Mouse (Mus musculus): ENCODE results near the gene Tent5b. TPM values are rescaled to one million over a fixed set of nuclear protein-coding genes. Genes with fewer than 3 reads are reported as not detected.

The Tent5b gene
- total RNA-seq (2021) = 1 to 10 TPM; 1.9 to 3.1 TPM

DNA sequence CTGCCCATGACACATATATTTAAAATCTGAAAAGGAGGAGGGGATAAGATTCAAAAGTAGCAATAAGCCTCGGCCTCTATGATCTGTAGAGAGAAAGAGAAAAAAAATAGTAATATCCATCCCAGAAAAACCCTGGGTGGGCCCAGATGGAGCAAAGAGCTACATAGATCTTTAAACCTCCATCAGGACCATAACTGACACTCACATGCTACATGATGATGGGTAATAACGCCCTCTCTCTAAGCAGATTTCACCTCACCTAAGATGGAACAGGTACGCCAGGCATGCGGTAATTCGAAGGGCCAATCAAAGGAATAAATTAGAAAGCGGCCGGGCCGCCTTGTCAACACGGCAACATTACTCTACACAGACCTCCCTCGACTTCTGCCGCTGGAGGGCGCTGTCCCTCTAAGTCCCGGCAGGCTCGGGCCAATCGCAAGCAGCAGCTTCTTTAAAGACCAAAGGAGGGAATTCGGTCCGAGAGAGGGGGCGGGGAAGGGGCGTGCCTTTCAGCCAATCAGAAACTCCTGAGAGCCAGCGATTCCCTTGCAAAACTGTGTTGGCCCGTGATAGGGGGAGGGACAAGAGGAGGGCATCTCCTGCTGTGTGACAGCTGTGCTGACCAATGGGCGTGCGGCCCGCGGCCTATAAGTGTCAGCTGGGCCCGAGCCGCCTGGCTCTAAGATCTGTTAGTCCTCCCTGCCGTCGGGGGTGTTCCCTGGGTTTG is at the start of gene Tent5b:
Gene Tent5b (plus strand): TSS at position 675 of the 727 bp plus-strand sequence.
- DNase-seq = peak; percentile 99

DNA sequence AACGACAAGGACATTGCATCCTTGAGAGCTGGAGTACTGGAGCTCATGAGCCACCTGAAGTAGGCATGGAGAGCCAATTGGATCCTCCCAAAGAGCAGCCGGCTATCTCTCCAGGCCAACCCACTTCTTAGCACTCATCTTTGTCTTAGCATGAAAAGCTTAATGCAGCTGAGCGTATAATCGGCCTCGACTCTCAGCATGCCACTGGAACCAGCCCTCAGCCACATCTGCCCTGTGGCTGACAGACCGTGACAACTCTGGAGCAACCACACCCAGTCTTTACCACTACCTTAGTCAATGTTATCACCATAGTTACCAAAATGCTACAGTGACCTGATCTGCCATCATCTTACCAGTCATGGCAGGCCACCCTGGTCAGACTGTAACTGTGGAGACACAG is 48.4 kb upstream of the Tent5b start:
- no peak for DNase-seq

DNA sequence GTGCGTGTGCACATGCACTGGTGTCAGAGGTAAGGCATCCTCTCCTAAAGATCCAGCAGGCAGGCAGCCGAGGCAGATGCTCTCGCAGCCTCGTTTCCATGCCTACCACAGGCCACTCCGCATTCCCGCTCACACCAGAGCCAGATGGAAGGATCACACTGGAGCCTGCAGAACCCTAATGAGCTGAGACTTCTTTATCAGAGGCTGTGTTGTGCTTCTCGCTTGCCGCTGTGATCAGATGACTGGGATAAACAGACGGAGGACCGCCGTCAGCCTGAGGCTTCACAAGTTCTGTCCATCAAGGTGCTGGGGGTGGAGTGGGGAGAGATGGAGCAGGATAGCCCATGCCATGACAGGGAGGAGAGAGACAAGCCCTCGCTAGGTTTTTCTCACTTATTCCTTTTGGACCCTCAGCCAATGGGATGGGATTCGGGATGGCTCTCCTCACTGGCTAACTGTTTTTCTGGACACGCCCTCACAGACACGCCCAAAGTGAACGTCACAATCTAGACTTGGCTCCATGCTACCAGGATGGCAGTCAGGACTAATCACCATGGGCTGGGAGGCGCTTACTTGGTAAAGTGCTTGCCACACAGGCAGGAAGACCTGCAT is 47.3 kb upstream of the Tent5b start:
- DNase-seq = no peak

DNA sequence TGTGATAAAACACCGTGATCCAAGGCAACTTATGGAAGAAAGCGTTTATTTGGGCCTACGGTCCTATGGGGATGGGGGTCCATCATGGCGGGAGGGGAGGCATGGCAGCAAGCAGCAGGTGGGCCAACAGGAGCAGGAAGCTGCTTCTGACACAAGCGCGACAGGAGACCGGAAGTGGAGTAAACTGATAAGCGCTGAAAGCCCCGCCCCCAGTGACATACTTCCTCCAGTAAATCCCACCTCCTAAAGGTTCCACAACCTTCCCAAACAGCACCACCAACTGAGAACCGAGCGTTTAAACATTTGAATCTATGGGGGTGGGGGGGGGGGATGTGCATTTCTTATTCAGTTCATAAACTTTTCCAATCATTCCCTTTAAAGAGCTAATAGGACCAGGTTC is 44.0 kb upstream of the Tent5b start:
- DNase-seq = no peak

DNA sequence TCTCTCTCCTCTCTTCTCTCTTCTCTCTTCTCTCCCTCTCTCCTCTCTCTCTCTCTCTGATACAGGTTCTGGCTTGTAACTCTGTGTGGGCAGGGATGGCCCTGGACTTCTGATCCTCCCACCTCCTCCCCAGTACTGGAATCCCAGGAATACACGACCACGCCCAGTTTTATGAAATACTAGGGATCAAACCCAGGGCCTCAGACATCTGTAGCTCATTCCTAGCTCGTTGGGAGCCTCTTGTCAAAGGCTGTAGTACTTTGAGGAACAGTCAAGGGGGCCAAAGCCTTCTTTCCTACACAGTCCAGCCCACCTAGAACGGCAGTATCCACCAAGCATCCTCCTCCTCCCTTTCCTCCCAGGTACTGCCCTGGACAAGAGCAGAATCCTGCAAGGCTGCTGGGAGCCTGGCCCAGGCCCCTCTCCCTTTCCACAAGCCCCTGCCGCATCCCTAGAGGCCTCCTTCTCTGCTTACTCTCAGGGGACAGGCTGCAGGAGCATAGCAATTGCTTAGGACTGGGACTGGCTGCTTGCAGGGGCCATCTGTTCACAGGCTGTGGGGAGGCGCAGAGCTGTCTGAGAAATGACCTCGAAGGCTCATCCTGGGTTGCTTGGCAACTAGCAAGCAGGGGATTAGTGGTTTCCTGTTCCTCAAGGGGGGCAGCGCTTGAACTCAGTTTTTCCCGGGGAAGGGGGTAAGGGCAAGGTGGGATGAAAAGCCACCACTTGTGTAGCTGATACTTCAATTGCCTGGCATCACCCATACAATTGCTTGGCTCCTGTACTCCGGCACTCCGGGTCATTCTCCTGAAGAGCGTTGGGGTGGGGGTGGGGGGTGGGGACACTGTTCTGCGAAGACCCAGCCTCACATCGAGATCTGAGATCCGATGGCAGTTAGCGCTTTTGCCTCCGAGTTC is 40.2 kb upstream of the Tent5b start:
- DNase-seq = peak; percentile 40

DNA sequence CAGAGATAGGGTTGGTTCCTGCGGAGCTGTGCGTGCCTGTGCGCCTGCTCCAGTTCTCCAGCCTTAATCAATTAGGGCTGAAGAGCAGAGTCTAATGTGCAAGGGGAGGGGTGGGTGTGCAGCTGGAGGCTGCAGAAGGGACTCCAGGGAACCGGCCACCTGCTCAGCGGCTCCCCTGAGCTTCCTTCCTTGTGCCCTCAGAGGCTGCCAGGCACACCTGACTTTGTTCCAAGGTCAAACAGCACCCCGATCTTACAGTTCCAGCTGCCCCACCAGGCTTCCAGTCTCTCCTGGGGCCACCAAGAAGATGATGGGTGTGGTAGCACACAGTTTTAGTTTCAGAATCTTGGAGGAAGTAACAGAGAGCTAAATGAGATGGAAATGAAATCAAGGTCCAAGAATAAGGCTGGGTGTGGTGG is 39.5 kb upstream of the Tent5b start:
- DNase-seq = no peak

DNA sequence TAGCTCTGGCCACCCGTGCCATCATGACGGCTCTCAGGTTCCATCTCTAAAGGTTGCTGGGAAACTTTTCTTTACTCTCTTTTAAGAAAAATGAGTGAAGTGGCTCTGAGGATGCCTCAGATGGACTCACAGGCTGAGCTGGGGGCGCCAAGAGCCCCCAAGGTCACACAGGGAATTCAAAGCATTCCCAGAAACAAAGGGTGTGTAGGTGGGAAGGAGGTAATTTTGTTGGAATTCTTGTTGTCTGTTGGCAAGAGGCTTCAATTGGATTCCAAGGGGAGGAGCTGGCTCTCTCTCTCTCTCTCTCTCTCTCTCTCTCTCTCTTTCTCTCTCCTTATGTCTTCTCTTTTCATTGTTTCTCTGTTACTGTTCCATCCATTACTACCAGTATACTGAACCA is 37.7 kb upstream of the Tent5b start:
- no peak for DNase-seq

DNA sequence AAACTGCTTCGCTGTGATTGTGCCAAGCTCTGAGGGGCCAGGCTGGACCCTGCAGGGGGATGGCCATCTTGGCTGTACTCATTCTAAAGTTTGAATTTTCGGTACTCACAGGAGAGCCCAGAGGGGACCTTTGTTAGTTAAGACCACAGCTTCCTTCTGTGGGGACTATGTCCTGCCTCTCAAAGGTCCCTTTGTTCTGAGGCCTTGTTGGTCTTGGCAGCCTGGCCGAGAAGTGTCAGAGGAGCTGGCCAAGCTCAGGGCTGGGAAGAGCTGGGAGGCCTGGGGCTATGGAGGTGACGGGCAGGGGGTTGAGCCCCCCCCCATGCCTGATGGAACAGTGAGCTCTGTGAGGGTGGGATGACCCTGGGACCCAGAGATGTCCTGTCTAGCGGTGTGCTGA is 36.8 kb upstream of the Tent5b start:
- DNase-seq = peak; percentile 48

DNA sequence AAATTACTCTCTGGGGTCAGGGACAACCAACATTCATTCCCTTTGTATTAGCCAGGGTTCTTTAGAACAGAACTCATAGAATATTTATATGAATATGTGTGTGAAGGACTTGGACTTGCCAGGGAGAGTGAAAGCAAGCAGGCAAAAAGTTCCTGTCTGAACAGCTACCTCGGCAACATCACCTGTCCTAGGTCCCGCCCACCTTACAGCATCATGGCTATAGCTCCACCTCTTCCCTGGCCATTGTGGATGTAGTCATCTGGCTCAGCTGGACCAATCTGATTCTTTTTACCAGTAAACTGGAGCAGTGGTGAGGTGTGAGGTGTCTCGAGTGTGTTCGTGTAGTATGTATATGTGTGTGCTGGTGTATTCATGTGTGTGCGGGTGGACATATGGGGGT is 34.2 kb upstream of the Tent5b start:
- DNase-seq = no peak

DNA sequence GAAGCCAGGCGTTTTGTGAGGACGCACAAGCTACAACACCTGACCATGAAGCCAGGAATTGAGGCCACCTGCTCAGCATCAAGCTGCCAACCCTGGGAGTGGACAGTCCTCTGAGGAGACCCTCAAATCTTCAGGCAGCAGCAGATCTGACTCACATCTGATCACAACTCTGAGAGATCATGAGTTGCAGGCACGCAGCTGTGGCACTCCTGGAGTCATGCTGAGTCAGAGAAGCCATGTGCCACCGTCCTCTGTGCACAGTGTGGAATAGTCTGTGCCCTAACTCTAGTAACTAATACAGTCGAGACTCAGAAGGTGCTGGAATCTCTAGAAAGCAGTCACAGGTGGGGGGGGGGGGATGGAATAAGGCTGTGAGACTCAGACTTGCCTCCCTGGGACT is 32.6 kb upstream of the Tent5b start:
- DNase-seq = no peak

DNA sequence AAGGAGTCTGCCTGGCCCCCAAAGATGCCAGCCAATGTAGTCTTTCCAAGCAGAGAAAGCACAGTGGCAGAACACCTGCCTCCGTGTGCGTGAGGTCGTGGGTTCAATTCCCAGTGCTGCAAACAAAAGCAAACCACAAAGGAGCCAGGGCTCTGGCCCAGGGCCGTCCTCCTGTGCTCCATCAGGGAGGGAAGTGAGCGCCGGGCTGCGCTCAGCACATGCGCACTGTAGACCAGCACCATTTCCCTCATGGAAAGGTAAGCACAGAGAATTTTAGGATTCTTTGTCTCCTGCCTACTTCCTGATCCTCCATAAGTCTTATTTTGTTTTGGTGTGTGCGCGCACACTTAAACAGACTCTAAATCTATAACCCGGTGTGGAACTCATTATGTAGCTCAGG is 32.0 kb upstream of the Tent5b start:
- no peak for DNase-seq

DNA sequence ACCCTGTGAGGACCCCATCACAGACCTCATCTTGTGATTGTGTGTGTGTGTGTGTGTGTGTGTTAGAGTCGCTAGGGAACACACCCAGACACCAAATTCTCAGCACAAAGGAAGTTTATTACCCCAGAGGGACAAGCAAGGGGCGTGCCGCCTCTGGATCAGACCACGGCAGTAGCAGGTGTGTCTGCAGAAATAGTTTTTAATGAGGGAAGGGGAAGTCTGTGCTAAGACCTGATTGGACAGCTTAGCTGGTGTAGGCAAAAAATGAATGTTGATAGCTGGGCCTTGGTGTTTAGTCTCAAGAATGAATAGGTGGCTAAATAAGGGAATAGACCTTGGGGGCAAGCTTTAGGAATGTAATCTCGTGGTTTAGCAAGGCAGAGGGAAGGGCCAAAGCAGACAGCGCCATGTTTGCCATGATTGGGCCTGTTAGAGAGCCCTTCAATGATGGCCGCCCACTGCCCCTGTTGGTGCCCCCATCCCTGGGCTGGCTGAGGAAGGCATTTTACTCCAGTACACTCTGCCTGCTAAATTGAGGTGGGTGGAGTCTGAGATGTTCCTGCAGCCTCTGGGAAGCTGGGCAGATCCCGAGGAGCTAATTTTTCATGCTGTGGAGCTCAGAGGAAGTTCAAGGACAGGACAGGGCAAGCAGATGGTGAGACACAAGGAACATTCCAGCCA is 31.1 kb upstream of the Tent5b start:
- DNase-seq = no peak

DNA sequence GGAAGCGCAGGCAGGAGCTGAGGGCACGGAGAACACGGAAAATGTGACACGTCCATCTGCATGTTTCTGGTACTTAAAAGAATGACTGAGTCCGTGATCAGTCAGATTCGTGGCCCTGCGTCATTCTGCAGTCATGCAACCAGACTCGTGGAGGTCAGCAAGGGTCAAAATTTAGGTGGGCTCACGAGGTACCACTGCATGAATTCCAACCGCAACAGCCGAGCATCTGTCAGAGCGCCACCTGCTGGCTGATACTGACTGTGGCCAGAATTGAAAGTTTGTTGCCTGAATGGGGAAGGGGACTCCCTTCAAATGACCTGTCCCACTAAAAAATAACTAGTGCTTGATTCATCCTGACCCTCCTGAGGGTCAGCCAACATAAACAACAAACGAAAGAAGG is 30.2 kb upstream of the Tent5b start:
- peak; percentile 70 for DNase-seq

DNA sequence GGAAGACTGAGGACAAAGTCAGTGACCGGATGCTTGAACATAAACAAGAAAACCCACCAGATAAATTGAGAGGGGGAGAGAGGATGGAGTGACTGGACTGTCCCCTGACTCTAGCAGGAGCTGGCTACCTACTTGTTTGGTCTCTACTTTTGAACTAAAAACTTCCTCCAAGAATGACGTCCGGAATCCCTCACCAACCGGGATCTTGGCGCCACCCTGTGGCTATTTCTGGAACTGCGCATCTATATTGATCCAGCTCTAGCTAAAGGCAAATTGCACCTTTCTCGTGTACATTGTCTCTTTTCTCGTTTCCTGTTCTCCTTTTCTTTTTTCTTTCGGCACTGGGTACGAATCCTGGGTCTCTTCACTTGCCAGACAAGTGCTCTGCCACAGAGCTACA is 28.4 kb upstream of the Tent5b start:
- DNase-seq = peak; percentile 92

DNA sequence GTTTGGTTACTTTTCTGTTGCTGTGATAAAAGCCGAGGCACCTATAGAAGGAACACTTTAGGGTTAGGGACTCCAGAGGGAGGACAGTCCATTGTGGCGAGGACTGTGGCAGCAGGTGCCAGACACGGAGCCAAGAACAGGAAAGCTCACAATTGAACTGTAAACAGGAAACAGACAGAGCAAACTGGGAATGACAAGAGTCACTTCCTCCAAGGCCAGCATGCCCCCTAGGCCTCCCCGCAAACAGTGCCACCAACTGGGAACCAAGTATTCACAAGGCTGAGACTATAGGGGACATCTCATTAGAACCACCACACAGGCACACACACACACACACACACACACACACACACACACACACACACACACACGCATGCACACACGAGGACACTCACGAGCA is 27.5 kb upstream of the Tent5b start:
- DNase-seq = no peak

DNA sequence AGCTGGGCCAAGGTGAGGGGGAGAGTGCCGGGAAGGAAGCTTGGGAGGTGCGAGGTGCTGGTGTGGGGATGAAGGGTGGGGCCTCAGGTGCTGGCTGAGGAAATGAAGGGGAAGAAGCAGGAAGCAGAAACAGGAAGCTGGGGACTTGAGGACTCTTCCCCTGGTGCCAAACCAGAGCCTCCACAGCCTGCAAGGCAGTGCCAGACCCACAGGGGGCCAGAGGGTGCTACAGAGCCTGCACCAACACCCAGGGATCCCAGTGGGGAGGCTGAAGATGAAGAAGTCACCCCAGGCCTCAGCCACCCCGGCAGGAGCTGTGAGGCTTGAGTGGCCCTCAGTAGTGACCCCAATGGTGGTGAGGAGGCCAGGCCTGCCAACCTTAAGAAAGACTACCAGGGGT is 21.9 kb upstream of the Tent5b start:
- no peak for DNase-seq

DNA sequence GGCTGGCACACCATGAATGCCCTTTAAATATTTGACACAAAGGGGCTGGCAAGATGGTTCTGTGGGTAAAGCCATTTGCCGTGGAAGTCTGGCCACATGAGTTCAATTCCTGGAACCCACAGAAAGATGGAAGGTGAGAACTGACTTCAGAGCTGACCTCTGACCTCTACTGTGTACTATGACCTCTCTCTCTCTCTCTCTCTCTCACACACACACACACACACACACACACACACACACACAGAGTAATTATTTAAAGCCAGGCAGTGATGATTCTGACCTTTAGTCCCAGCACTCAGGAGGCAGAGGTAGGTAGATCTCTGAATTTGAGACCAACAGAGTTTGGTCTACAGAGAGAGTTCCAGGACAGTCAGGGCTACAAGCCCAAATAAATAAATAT is 19.9 kb upstream of the Tent5b start:
- no peak for DNase-seq

DNA sequence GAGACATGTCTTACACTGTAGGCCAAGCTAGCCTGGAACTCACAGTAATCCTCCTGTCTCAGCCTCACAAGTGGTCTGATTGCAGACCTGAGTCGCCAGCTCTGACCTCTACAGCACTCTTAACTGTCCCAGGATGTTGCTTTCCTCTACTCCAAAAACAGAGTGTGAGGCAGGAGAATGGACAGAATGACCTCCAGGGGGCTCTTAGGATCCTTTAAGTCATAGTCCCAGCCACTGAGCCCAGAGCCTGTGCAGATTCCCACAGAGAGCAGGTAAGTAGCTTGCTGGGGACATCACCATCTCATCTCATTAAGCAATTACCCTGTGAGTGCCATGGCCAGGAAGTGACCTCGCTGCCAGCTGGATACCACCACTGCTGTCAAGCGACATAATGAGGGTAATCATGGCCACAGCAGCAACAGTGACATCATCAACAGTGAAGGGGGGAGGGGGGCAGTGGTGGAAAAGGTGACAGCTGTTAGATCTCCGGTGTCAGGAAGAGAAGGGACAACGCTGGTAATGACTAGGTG is 19.1 kb upstream of the Tent5b start:
- no peak for DNase-seq

DNA sequence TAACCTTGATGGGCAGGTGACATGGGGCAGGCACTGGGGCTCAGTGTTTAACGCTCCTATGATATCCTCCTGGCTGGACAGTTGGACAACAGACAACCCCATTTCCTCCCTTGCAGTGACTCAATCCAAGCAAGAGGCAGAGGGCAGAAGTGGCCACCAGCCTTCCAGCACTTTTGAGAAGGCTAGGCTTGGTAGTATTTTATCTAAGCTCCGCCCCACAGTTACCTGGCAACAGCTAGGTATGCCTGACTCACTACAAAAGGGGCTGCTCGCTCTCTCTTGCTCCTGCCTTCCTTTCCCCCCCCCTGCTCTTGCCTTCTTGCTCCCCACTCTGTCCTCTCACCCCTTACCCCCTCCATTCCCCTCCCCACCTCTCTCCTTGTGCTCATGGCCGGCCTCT is 18.6 kb upstream of the Tent5b start:
- DNase-seq = no peak

DNA sequence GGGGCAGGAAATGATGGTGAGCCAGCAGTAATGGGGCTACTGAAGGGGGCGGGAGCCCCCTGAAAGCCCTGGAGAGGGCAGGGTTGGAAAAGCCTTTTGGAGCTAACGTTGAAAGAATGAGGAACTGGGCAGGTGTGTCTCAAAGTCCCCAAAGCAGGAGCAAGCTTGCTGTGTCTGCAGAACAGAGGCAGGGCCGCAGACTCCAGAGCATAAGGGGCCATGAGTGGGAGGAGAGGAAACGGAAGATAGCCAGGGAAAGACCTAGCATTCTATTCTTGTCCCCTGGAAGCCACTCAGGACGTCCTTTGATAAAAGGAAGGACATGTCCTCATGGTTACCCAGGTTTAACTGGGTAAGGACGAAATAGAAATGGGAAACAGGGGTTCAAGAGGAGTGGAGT is 16.7 kb upstream of the Tent5b start:
- peak; percentile 51 for DNase-seq

DNA sequence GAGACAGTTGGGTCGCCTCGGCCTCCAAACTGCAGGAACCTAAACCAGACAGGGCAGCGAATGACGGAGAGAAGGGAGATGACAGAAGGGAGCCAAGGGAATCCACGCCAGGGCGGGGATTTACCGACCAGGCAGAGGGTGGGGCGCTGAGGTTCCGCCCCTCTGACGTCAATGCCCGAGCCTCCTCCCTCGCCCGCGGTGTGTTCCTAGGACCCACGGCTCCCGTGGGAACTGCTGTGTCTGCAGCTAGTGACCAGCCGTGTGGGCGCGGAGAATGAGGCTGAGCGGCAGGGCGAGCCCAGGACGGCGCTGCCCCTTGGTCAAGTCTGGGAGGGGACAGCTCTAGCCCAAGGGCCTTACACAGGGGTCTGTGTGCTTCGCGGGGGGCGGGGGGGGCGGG is 11.9 kb upstream of the Tent5b start:
- DNase-seq = peak; percentile 88

DNA sequence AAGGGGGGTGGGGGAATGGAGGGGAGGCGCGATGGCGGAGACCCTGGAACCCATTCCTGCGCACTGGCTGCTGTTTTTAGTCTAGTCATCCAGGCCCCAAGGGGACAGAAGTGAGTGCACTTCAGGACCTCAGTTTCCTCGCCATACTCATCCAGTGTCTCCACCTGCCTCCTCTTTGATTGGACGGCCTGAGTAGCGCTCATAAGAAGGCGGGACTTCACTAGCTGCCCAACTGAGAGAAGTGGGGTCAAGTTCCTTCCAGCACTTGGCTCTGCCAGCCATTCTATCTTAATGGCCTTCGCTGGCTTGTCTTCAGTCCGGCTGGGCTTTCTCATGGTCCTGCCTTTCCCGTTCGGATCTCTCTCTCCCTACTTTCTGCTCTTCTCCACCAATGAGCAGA is 10.8 kb upstream of the Tent5b start:
- no peak for DNase-seq
